Mouse (Mus musculus) liver (tissue): ENCODE data around the gene Slc25a25.

ENCODE experiments used
- DNase-seq: peaks from one replicate; pipeline ENCODE4 v3.0.0-alpha.2; 2020; ENCODE audit warnings: mixed read lengths

Gene Slc25a25

DNA sequence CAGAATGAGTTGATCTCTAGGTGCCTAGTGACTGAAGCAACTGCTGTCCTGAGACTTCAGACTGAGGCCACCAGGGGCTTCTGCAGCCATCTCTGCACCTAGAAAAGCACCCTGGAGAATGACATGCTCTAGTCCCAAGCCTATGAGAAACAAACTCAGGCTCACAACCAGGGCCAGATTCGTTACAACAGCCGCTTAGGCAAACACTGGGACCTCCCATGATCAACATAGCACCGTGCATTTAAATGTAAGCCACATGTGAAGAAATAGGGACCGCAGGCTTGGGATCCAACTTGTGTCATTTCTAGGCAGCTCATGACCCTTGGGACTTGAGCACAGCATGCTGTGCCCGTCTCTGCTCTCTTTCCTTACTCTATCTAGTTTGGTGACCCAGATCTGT lies 23.5 kb downstream of the Slc25a25 start:
- no peak for DNase-seq

DNA sequence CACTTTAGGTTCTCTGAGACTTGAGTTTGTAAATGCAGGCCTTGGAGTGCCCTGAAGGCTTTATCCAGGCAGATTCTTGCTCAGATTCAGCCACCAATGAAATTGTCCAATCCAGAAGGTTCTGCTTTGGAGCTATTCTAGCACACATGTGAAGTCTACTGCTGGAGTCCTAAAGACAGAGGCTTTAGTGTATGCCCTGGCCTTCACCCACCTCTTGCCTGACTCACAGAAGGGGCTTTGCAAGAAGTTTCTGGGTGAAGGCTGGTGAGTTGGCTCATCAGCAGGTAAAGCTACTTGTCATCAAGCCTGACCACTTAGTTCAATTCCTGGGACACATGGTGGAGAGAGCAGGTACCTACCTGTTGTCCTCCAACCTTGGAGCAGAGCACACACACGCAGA lies 25.1 kb downstream of the Slc25a25 start:
- DNase-seq: no peak

DNA sequence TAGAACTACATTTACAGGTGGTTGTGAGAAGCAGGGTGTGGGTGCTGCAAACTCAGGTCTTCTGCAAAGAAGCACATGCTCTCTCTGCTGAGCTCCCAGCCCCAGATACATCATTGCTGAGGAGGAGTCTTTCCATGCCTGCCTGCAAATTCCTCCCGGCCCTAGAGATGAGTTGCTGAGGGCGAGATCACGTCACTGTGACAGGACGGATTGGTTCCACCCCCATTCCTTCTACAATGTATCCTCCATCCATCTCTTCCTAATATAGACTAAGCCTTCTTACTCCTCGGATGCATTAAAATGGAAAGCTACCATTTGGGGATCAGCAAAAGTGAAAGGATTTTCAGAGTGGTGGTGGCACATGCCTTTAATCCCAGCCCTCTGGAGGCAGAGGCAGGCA lies 25.7 kb downstream of the Slc25a25 start:
- no peak for DNase-seq

- no peak for DNase-seq
Measured at GRCm38 (mm10) chr2:32424796-32425195, 26.4 kb downstream of the Slc25a25 start.

DNA sequence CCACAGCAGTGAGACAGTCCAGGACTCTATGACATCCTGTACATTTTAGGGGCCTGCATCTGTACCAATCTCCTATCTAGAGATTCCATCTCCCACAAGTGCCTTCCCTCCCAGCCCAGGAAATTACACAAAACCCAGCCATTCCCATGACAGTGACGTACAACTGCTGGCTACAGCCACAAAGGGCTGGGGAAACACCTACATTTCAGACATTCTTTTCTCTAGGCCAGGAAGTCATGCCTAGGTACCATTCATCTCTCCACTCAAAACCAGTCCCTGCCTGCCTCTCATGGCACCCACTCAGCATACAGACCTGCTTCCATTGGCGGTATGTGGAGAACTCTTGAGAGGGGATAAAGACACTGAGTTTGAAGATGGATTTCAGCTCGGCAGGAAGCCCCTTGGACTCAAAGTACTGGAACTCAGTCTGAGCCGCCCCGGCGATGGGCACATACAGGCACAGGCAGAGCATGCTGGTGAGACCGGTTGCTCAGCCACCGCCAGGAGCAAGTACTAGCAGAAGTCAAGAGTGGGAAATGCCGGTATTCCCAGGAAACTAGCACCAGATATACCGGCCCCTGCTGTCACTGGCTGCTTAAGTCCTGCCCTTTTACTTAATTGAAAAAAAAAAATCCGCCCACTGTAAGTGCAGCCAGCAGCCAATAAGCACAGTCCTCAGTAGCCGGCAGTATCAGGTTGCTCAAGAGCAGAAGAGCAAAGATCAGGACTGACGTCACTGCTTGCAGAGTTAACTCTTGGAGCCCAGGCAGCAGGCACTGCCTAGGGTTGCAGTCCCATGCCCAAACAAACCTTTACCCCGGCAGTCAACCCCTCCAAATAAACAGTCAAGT lies 27.5 kb downstream of the Slc25a25 start:
- DNase-seq: peak; percentile 66

DNA sequence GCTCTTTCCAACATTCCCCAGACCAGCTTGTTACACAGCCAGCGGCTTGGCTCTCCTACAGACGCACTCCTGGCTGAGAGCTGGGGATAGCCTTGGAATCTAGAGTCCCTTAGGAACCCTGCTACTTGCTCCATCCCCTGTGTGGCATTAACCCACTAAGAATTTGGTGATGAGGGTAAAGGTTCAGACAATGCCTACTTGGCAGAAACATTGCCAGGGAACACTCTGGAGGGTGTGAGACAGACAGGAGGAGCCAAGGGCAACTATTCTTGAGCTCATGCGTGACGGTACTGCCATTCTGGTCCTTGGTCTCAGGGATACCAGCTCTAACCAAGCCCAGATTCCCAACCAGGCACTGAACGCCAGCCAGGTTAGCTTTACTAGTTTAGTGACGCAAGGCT lies 29.4 kb downstream of the Slc25a25 start:
- no peak for DNase-seq

DNA sequence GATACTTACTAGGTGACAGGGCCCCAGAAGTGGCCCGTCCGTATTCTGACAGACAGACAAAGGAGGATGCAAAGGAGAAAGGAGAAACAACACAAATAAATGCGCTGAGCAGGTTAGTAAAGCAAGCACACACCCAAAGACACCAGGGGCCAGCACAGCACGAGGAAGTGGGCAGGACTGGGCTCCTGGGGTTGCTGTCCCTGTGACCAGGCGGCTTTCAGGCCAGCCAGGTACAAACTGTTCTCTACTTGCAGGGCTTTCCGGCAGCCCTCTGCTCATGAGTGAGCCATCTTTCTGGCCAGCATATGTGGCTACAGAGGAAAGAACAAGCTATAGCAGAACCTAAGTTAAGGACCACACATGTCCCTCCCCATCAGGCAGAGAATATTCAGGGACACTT lies 30.6 kb downstream of the Slc25a25 start:
- no peak for DNase-seq

DNA sequence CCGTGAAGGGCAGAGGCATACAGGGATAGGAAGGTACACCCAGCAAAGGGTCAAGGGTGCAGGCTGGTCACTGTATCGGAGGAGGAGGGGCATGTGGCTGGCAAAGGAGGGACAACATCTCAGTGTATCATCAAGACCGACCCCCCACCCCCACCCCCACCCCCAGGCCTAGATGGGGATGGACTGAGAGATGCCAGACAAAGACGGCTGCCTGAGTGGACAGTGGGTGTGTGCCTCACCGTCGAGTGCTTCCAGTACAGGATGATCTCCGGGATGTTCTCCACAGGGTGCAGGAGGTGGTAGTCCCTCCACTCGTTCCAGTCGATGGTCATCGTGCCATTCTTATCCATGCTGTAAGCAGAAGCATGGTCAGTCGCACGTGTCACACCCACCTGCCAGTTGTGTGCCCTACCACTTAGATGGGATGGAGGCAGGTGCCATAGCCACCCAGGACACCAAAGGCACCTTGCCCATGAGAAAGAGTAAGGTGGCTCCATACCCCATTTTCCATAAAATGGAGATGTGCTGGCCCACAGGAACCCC lies 31.1 kb downstream of the Slc25a25 start:
- no peak for DNase-seq

DNA sequence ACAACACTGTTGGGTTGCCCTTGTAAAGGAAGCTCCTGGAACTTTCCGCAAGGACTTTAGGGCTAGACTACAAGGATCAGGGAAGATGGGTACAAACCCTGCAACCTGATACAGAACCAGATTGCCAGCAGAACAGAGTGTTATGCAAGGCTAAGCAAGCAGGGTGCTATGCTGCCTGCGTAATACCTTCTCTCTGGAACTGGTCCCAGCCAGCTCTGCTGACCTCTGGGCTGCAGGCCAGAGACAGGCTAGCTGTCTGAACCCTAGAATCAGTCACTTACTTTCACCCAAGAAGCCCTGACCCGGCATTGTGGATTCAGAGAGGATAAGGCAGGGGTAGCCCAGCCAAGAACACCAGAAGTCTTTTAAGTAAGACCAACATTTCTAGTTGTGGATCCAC lies 31.9 kb downstream of the Slc25a25 start:
- peak; percentile 38 for DNase-seq

GRCm38 (mm10) chr2:32418430-32419151 lies 32.7 kb downstream of the Slc25a25 start:
- no peak for DNase-seq

DNA sequence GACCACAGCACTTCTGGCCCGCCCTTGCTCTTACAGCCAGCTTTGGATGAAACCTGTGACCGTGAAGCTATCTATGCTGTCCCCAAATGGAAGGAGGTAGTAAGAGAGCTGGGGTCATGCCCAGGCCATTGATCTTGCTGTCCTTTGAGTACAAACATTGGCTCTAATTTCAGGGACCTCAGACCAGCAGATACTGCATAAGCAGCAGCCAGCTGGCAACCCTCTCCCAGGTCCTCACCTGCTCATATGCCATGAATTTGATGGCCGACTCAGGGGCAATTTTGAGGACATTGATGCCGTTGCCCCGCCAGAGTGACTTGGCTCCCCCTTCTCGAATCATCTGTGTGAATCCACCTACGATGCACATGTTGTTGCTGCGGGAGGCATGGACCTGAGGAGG lies 33.8 kb downstream of the Slc25a25 start:
- no peak for DNase-seq

GRCm38 (mm10) chr2:32416556-32416955 lies 34.7 kb downstream of the Slc25a25 start:
- DNase-seq: no peak

- no peak for DNase-seq
Measured at GRCm38 (mm10) chr2:32415801-32416200, 35.4 kb downstream of the Slc25a25 start.

DNA sequence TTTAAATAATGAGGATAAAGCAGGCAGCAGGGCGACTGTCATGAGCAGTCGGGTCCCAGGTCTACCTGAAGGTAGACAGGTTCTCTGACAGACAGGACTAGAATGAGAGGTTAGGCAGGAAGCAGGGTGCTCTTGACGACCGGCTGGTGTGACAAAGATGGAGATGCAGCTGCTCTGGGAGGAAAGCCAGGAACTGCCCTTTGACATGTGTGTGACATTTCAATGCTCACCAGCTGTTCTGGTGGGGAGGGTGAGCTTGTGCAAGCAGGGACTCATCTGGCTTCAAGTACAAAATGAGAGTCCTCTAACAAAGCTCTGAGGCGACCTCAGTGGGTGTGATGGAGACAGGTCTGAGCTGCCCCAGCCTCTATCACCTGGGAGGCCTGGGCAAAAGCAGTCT lies 37.3 kb downstream of the Slc25a25 start:
- DNase-seq: no peak

DNA sequence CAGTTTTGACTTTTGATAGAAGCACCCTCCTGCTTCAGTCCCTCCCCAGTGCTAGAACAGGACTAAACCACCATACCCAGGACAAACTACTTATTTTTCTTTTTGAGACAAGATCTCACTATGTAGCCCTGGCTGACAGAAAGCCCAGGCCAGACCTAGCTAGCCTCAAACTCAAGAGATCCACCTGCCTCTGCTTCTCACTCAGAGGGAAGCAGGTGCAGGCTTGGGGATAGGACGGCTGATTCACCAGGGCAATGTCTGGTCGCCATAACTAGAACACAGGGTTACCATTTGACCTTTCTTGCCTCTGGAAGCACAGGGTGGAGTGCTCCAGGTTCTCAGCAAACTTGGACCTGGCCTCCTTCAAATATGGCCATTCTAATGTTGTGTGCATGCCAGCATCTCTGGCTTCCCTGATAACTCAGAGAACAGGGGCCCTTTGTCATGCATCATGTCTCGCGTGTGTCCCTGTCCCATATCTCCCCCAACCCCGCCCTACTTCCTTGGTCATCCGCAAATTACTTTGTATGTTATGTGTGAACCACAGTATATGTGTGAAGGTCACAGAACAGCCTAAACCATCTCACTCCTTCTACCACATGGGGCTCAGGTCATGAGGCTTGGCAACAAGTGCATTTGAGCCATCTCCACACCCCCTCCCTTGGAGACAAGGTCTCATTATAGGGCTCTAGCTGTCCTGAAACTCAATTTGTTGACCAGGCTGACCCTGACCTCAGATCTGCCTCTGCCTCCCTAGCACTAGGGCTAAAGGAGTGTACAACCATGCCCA lies 38.3 kb downstream of the Slc25a25 start:
- DNase-seq: no peak

- DNase-seq: no peak
Measured at GRCm38 (mm10) chr2:32411407-32411806, 39.8 kb downstream of the Slc25a25 start.

DNA sequence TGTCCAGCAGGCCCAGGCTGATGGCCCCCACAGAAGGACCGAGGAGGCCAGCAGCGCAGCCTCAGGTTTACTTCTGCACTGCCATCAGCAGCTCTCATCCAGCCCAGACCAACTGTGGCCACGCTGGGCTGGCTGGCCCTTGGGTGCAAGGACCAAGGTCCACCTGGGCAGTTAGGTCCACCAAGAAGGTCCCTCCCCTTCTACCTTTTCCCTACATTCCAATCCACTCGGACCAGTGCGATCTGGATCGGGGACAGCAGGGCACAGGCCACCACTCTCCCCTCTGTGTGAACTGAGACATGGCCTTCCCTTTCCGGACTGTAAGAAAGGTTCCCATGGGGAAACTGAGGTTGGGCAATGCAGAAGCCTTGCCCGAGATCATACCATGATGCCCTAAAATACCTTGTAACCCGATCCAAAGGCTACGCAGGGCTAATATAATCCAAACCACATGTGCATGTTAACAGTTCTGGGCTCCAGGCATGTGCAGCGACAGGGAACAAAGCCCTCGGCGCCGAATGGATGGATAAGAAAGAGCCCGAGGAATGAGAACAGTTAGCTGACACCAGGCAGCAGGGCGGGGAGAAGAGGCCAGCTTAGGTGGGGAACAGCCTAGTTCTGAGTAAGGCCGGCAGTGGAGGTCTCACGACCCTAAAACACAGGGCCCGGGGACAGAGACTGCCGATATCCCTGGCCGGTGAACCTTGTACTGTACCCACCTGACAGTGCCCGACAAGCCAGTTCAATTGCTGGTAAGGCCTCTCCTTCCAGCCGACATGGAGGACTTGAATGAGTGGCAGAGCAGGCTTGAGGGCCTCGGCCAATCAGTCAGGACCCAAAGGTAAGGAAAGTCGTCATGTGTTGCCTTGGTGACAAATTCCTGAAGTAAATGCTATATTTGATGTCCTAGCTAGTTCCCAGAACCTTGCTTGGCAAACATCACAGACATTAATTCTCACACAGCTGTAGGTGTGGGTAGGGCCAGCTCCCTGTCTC lies 42.5 kb downstream of the Slc25a25 start:
- DNase-seq: peak; percentile 25

- DNase-seq: no peak
Measured at GRCm38 (mm10) chr2:32407144-32407824, 44.0 kb downstream of the Slc25a25 start.

GRCm38 (mm10) chr2:32404663-32405062 lies 46.6 kb downstream of the Slc25a25 start:
- peak; percentile 94 for DNase-seq

DNA sequence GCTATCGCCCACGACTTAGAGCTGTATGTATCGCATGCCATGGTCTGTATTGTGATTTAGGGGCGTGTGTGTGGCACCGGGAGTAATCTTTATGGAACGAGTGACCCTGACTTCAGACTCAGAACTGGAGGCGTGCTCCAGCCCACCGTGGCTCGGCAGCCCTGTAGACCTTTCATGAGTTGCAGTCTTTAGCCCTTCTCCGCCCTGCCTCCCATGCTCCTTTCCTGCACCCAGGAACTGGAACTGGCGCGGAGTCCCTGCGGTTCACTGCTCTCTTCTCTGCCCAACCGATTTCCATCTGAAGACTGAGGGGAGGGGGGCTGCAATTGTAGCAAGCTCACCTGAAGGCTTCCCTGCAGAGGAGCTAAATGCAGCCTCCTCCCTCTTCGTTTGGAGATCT lies 54.5 kb downstream of the Slc25a25 start:
- no peak for DNase-seq

GRCm38 (mm10) chr2:32395946-32396621 lies 55.2 kb downstream of the Slc25a25 start:
- DNase-seq: peak; percentile 85
